Mouse (Mus musculus) E14TG2a.4 (cell line): Measurements from ENCODE around the gene Klhl20.

Experiments
- CTCF ChIP-seq: conservative IDR thresholded peaks from 2 replicates; pipeline ENCODE4 v1.5.1; 2014; ENCODE audit warnings: low read length
- POU5F1 ChIP-seq: IDR thresholded peaks from 2 replicates; pipeline ENCODE4 v1.6.1; 2014; ENCODE audit warnings: low read length, borderline replicate concordance

GRCm38 (mm10) chr1:161170651-161171050 lies 39.3 kb upstream of the Klhl20 start:
- TF ChIP-seq CTCF, result peak; percentile 9; the same call in 1 of the 2 replicates
- TF ChIP-seq POU5F1, result no peak
